Mouse (Mus musculus): Measurements from ENCODE around the gene Rps6kl1.

Gene Rps6kl1

GRCm38 (mm10) chr12:85136627-85137026 is 14.4 kb downstream of the Rps6kl1 start:
- no peak for DNase-seq

DNA sequence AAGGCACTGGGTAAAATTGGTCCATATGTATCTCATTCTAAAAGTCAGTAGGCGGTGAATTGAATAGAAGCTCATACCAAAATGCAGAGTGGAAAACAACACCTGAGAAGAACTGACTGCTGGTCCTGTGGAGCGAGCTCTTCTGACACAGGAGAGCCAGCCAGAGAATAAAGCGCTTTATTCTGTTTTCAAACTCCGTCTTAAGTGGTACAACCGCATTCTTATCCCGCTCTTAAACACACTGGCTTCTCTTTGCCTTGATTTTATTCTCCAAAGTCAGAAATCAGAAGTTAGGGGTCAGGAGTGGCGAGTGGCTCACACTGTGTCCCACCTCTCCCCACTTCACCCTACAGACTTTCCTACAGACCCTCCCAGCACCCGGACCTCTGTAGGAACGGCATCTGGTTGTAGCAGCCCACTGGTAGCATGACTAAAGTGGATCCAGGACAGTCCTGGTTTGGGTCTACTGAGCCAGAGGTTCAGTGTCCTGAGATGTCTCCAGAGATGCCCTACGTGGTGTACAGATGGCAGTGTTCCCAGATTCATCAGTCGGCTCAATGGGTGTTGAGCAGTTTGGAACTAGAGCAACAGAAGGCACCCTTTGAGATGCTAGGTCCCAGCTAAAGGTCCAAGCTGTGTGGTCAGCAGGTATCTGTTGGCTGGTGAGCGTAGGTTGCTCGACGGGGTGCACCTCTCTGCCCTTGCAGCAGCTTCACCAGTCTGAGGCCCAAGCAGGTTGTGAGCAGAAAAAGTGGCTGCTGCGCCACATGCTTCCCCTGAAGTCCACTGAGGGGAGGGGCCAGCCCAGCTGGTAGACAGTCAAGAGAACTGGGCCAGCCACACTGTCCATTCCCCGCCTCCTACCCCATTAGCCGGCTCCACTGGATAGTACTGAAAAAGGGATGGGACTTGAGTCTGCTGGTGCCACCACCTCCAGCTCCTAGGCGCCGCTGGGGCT is 15.3 kb downstream of the Rps6kl1 start:
- DNase-seq, result no peak

DNA sequence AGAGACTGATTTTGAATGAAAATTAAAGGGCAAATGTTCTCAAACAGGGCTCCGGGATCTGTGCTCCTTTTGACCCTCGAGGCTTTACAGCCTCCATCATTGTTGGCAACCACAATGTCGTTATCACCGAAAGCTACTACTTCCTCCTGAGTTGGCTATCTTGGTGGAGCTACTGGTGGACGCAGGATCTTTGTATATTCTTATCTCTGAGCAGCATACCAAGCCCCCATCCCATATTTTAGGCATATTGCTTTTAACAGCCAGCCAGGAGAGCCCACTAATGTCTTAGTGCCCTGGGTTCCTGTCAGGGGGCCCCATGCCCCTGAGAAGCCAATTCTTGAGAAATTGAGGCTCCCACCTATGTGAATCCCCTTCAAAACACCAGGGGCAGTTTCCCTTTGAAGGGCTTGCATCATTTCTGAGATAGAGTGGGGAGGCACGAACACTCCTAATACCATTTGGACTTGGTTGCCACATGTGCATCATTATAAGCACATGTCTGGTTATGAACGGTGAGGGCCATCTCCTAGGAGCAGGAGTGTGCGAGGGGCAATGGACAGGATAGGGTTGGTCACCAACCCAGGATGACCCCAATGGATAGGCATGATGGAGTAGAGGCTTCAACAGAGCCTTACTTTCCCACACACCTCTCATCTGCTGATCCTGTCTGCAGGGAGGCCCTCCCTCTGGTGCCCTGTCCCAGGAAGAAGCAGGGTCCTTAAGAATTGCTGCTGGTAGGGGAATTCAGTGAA is 16.8 kb downstream of the Rps6kl1 start:
- DNase-seq, result no peak

- no peak for DNase-seq
Observed at GRCm38 (mm10) chr12:85131361-85131760, 19.7 kb downstream of the Rps6kl1 start.

GRCm38 (mm10) chr12:85129426-85129978 is 21.6 kb downstream of the Rps6kl1 start:
- DNase-seq, result no peak

DNA sequence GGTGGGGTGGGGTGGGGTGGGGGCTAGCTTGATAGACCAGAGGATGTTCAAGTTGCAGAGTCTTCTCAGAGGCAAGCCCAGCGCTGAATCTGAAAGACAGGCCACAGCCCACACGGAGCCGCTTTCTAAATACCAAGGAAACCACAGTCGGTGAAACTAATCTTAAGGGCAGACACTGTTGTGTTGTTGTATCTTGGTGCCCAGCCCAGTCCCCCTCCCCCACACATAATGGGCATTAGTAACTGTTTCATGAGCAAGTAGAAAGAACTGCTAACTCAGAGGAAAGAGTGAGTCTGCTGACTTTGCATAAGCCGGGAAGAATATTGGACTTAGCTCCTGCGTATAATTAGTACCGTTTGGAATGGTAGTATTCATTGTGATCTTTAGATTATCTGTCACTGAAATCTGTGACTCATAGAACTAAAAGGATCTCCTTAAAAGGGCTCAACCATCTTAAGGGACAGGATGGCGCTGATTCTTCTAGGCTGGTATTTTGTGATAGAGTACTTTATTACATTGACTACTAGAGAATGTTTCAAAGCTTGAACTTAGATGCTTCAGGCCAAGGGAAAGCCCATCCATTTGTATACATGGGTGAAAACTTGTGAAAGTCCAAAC is 24.0 kb downstream of the Rps6kl1 start:
- DNase-seq, result no peak

DNA sequence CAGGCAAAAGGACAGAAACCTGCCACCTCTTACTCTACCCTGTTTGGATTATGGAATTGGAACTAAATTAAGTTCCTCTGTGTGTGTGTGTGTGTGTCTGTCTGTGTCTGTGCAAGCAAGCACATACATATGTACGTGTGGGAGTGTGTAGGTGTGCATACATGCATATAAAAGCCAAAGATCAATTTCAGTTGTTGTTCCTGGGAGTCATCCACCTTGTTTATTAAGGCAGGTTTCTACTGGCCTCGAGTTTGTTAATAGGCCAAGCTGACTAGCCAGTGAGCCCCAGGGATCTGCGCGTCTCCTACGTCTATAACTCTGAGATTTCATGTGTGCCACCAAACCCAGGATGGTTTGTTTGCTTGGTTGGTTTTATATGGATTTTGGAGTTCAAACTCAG is 26.3 kb downstream of the Rps6kl1 start:
- no peak for DNase-seq

DNA sequence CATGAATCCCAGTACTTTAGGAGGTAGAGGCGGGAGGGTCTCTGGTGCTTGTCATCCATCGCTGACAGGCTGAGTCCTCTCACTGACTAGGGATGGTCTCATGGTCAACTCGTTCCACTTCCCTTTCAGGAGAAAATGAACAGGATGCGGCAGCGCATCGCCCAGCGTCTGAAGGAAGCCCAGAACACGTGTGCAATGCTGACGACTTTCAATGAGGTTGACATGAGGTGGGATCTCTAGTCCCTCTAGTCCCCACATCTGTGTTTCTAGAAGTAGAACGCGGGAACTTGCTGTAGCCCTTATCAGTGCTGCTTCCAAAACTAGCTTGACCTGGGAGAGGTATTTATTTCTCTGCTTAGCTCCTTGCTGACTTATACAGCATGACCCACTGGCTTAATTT is 27.4 kb downstream of the Rps6kl1 start:
- DNase-seq, result no peak

- DNase-seq, result no peak
Observed at GRCm38 (mm10) chr12:85123108-85123530, 27.9 kb downstream of the Rps6kl1 start.

DNA sequence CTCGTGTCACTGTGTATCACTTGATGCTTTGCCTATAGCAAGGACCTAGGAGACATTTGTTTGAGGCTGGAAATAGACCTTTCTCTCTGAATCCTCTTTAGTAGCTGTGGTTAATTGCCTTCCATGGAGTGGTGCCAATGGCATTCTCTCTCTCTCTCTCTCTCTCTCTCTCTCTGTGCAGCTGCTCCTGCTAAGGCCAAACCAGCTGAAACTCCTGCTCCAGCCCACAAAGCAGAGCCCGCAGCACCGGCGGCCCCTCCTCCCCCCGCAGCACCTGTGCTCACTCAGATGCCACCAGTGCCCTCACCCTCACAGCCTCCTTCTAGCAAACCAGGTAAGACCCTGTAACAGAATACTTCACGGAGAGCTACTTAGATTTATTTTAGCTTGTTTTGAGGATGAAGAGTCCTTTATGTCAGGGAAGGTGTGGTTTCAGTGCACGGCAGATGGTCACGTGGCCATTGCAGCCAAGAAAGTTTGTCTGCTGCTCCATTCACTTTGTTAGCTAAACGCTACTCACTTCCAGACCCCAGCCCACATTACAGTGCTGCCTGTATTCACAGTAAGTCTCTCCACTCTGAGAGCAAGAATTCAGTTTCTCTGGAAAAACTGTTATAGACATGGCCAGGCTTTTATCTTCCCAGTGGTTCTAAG is 29.1 kb downstream of the Rps6kl1 start:
- no peak for DNase-seq

DNA sequence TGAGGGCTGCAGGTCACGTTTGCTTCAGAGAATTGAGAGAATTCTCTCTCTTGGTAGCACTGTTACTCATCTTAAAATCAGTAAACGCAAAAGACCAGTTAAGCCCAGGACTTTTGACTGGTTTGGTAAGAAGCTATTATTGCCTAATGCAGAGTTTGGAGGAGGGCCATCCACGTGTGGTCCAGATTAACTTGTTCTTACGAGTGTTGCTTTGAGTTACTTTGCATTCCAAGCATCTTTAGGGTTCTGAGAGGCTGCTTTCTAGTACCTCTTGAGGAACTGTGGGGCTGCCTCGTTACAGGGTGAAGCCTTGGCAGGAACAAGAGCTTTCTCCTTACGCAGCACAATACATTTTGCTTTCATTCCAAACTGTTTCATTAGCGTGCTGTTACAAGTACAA is 35.4 kb downstream of the Rps6kl1 start:
- DNase-seq, result peak; percentile 84 to 91

GRCm38 (mm10) chr12:85113917-85114316 is 37.1 kb downstream of the Rps6kl1 start:
- no peak for DNase-seq

GRCm38 (mm10) chr12:85113337-85113736 is 37.7 kb downstream of the Rps6kl1 start:
- DNase-seq, result no peak

DNA sequence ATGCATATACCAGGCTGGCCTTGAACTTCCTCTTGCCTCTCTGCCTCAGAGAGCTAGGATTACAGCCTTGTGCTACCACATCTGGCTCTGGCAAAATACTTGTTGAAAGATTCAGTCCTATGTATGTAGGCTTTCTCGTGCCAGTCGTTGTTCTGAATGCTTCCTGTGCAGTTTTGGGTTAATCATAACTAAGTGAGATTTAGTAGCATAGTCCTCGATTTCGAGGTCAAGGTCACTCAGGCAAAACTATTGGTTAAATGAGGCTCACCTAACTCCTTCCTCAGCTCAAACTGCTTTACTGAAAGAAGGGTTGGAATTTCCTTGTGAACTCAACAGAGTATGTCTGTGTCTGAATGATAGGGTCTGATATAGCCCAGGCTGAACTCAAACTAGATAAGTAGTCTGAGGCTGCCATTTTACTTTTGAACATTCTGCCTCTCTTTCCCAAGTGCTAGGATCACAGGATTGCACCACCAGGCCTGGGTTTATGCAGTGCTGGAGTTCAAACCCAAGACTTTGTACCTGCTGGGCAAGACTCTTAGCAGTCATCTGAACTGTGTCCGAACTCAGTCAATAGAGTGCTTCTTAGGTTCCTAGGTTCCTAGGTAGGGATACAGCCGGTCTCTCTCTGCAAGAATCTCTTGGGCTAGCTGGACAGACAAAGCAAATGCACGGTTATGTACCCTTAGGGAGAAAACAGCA is 38.4 kb downstream of the Rps6kl1 start:
- DNase-seq, result no peak

GRCm38 (mm10) chr12:85110698-85111592 is 40.1 kb downstream of the Rps6kl1 start, which contains the start of the genes Prox2 and Dlst:
TSS of gene Prox2 (minus strand) at chr12:85110759.
TSS of gene Dlst (plus strand) at chr12:85110833.
- peak; percentile 87 for DNase-seq

DNA sequence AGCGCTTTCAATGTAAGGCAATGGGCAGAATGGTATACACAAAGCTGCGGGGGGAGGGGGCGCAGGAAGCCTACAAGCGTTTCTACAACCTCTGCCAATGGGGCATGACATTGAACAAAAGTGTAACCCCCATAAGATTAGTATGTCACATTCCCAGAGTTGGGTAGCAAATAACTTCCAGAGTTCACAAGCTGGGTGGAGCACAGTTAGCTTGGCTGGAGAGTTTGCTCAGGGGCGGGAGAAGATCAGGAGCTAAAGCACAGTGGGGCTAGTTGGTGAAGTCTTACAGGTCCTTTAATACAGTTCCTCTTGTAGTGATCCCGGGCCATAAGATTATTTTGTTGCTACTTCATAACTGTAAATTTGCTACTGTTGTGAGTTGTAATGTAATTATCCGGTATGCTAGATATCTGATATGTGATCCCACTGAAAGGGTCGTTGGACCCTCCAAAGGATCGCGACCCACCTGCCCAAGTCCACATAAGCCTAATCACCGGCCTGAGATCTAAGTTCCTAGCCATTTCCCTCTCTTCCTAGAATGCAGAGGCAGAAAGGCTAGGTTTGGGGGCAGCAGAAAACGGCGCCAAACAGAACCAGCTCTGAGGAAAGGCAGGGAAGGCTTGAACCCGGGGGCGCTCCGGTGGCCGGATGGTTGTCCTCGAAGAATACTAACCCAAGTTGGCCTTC is 40.9 kb downstream of the Rps6kl1 start:
- DNase-seq, result peak in 1 of 2 experiments; percentile 24

GRCm38 (mm10) chr12:85109426-85109825 is 41.6 kb downstream of the Rps6kl1 start:
- no peak for DNase-seq

GRCm38 (mm10) chr12:85108643-85109042 is 42.4 kb downstream of the Rps6kl1 start:
- no peak for DNase-seq

GRCm38 (mm10) chr12:85106292-85106691 is 44.8 kb downstream of the Rps6kl1 start:
- no peak for DNase-seq

DNA sequence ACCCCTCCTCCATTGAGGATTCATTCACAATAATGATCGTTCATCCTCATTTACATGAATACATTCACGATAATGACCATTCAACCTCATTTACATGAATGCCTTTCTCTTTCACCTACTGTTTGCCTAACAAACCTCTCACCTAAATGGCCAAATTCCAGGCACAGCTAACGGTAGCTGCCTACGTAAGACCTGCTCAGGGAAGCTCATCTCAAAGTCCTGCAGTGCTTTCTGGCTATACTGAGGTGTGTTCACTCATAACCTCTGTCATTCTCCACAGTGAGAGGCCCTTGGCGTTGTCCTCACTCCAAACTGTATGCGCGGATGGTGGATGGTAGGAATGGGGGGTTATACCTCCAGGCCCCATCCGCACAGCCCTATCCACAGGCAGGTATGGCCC is 46.3 kb downstream of the Rps6kl1 start:
- DNase-seq, result no peak

Measured in lung, adult 18-20 months (tissue).